Mouse (Mus musculus): ENCODE measurements around the gene Ptk6.
A peak's percentile ranks its signal among the peaks of the same experiment; 100 is the strongest.

The Ptk6 gene

GRCm38 (mm10) chr2:181202422-181202821, at the start of gene Ptk6:
TSS of gene Ptk6 (minus strand) at chr2:181202789.
- no peak for DNase-seq

DNA sequence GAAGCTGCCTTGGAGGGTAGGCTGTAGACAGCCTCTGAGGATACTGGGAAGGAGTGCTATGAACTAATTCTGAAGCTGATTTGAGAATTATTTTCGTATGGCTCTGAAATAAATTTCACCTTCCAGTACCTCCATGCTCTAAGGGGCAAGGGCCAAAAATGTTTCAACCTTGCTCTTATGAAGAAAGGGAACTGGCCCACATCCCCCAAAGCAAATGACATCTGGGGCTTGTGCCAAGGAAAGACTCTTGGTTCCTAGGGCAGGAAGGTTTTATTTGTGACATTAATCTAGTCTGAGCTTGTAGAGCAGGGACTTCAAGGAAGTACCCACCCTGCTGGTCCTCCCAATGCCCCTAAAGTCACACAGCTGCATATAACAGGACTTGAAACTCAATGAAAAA, 49.3 kb upstream of the Ptk6 start:
- no peak for DNase-seq

- DNase-seq: no peak
Measured at GRCm38 (mm10) chr2:181249217-181249616, 46.6 kb upstream of the Ptk6 start.

- DNase-seq: no peak
Measured at GRCm38 (mm10) chr2:181245031-181245430, 42.4 kb upstream of the Ptk6 start.

GRCm38 (mm10) chr2:181243706-181244394, 41.3 kb upstream of the Ptk6 start:
- peak; percentile 42 to 48 for DNase-seq

DNA sequence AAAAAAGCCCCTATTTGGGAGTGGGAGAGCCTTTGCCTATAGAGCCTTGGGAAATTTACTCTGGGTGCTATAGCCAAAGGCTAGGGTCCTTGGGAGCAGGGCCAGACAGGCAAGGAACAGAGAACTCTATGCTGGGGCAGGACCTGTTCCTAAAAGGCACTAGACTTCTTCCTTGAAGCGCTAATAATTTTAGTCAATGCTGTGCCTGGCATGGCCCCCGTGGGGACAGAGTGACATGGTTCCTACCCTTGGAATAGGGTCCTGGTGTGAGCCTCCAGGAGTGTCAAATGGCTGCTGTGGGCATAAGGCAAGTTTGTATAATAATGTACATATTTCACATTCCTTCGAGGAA, 39.7 kb upstream of the Ptk6 start:
- DNase-seq: no peak

- peak; percentile 65 to 79 for DNase-seq
Measured at GRCm38 (mm10) chr2:181241602-181242313, 39.2 kb upstream of the Ptk6 start, which contains the start of gene Helz2. TSS of gene Helz2 (minus strand) at chr2:181242027.

- DNase-seq: peak in 1 of 2 experiments; percentile 28
Measured at GRCm38 (mm10) chr2:181240806-181241440, 38.3 kb upstream of the Ptk6 start.

DNA sequence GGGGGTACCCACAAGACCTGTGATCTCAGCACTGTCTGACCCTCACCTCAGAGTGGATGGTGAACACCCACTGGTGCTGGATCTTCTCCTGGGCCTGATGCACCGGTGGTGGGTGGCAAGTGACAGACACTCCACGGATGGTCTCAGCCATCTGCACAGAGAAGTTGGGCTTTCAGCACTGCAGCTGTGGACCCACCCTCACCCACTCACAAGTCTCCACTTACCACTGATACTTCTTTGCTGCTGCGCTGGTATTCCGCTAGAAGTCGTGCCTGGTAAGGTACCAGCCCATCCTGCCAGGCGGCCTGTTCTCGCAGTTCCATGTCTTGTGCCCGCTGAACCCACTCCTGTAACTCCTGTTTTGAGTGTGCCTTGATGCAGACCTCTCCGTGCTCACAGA, 36.7 kb upstream of the Ptk6 start:
- peak in 1 of 2 experiments; percentile 36 for DNase-seq

DNA sequence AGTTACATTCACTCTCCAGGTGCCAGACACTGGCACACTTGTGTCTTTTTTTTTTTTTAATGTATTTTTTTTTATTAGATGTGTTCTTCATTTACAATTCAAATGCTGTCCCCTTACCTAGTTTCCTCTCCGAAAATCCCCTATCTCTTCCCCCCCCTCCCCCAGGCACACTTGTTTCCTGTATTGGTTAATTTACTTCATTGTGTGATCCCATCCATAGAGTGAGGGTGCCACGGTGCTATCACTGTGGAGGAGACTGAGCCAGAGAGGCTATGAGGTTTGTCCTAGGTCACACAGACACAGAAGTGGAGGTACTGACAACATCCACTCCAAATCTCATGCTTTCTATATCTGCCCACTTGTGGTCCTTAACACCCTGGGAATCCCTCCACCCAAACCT, 36.3 kb upstream of the Ptk6 start:
- DNase-seq: peak in 1 of 2 experiments; percentile 16

DNA sequence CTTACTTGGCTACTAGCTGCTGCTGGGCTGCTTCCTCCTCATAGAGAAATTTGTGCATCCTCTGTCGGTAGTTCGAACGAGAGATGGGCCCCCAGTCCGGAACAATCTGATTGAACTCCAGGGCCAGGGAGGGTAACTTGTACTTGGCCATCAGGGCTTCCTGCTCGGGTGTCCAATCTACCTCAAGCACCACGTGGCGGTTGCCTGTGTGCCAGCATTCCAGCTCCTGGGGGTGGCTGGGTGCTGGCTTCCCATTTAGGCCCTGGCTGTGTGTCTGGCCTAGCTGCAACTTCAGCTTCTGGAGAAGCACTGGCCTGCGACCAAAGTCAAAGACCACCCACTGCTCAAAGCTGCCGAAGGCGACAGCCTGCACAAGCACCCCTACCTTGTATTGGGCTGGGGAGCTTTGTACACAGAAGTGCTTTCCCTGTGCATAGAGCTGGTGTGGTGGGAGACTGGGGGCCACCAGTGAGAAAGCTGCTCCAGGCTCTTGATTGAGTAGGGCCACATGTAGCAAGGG, 35.6 kb upstream of the Ptk6 start:
- peak in 1 of 2 experiments; percentile 58 for DNase-seq

DNA sequence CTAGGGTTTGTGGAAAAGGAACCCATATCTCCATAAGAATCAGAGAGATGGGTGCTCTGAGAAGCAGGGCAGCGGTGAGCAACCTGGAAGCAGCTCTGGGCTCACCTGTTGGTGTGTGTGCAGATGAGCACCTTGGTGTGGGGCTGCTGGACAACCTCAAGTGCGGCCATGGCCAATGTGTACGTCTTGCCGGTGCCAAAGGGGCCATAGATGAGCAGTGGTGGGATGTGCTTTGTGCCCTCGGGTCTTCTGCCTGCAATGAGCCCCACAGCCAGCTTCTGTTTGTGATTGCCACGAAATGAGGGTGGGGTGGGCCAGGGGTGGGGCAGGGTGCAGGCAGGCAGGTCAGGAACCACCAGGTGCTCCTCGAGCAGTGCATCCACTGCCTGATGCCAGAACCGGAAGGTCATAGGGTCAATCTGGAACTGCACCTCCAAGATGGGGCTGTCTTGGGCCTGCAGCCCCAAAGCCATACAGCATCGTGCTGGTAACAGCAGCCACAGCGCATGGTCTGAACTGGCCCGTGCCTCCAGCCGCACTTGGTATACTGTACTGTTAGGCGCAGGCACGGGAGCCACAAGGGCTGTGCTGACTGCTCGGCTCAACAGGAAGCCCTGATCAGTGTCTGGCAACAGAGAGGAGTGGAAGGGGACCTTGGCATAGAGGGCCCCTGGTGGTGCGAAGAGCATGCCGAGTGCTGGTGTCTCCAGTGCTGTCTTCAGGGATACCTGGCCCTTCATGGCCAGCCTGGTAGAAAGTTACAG, 34.8 kb upstream of the Ptk6 start:
- DNase-seq: peak in 1 of 2 experiments; percentile 34

GRCm38 (mm10) chr2:181235681-181236566, 33.3 kb upstream of the Ptk6 start:
- peak in 1 of 2 experiments; percentile 29 for DNase-seq

GRCm38 (mm10) chr2:181234680-181235079, 32.1 kb upstream of the Ptk6 start:
- DNase-seq: peak in 1 of 2 experiments; percentile 18

DNA sequence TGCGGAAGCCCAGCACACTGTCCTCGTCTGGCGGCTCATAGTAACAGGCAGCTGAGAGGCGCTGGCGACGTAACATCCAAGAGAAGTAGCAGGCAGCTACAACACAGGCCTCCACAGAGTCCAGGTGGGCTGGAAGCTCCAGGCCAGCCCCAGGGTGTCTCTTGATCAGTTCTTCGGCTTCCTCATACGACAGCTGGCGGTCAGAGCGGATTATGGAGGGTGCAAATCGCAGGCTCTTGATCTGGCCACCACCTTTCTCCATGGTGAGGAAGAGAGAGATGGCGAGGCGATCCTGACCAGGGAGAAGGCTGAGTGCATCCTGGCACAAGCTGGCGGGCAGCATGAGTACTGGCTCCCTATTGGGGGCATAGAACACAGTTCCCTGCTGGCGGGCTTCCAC, 30.9 kb upstream of the Ptk6 start:
- peak in 1 of 2 experiments; percentile 27 for DNase-seq

GRCm38 (mm10) chr2:181231171-181231570, 28.6 kb upstream of the Ptk6 start:
- DNase-seq: peak in 1 of 2 experiments; percentile 27

- peak in 1 of 2 experiments; percentile 25 for DNase-seq
Measured at GRCm38 (mm10) chr2:181228335-181228734, 25.7 kb upstream of the Ptk6 start.

GRCm38 (mm10) chr2:181227122-181227521, 24.5 kb upstream of the Ptk6 start:
- DNase-seq: no peak

GRCm38 (mm10) chr2:181224994-181225393, 22.4 kb upstream of the Ptk6 start:
- no peak for DNase-seq

GRCm38 (mm10) chr2:181220361-181220760, 17.8 kb upstream of the Ptk6 start:
- DNase-seq: peak in 1 of 2 experiments; percentile 49

- DNase-seq: peak; percentile 83 to 94
Measured at GRCm38 (mm10) chr2:181219538-181220216, 17.1 kb upstream of the Ptk6 start, which contains the start of gene Fndc11. TSS of gene Fndc11 (plus strand) at chr2:181220013.

Measured in kidney, postnatal 25 days (tissue).